Mouse (Mus musculus) retina, embryonic 14.5 days (tissue): ENCODE measurements around the gene Fkbp3.
"Not testable (repeated sequence)": the region's sequence is repeated elsewhere in the genome, so short reads cannot be mapped to it uniquely, and the experiment has no call there.

Experiments
- DNase-seq: peaks from one replicate; pipeline ENCODE4 v3.0.0-alpha.2; 2015; ENCODE audit warnings: low spot score

Gene Fkbp3

DNA sequence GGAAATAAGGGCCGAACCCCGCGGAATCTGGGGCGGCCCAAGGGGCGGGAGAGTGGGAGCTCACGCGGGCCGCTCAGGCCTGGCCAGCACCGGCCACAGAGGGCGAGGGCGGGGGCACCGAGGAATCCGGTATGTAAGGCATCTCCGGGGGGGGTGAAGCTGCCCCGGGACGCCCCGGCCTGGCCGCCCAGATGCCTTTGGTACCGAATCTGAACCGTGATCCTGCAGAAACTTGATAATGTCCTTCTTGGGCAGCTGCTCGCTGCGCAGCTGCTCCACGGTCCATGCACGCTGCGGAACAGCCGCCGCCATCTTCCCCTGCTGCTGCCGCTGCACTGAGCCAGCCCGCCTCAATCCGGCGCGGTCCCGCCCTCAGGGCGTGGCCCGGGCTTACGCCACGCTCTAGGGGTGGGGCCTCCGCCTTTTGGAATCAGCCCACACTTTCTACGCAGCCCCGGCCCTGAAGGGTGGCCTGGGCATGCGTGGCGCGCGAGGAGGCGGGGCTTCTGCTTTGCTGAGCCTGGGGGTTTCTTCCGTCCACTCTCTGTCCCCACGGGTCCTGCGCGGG is at the start of gene Fkbp3:
Gene Fkbp3, minus strand, starts transcription at position 397 of the 568 bp plus-strand sequence.
- peak; percentile 98 for DNase-seq

DNA sequence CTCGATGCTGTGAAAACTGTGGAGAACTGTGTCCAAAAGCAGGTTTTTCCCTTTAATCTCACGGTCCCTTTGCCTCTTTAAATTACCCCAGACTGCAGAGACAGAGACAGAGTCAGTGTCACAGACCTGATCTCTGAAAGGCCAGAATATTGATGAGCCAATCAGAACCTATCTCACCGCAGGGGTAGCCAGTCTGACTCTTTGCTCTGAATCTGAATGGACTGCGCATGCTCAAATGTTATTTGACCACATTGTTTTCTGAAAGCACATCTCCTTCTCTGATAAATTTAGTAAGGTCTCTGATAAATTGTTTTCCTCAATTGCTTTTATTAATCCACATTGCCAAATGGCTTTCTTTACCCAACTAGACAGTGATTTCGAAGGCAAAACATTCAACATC is 45.6 kb upstream of the Fkbp3 start:
- DNase-seq = no peak

DNA sequence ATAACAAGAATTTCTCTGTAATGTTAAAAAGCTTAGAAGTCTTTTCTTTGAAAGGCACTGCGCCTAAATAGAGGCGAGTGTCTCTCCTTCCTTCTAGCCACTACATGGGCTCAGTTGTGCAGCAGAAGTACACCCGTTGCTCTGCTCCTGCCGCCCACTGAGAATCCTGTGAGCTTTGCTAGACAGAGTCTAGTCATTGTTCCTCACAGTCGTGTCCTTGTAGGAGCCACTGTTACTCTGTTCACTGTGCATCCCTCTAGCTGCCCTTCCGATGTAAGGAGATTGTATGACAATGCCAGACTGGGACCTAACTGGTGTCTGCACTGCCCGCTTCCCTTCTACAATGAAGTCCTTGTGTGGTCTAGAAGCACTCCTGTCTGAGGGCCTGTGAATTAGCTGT is 45.2 kb upstream of the Fkbp3 start:
- DNase-seq = no peak

DNA sequence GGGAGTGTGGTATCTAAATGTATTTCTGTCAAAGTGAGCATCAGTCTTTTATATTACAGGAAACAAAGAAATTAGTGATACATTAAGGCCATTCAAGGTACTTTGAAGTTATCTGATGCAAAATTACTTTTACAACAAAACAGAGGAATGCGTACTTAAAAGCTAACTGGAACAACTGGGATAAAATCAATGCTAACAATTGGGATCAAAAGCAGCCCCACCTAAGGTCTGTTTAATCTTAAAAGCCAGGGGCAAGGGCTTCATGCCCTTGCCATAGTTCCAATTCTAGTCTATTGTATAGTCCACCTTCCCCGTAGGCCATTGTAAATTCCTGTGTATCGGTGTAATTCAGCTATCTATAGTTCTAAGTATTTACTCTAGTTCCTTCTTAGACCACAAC is 41.2 kb upstream of the Fkbp3 start:
- not testable (repeated sequence) for DNase-seq

DNA sequence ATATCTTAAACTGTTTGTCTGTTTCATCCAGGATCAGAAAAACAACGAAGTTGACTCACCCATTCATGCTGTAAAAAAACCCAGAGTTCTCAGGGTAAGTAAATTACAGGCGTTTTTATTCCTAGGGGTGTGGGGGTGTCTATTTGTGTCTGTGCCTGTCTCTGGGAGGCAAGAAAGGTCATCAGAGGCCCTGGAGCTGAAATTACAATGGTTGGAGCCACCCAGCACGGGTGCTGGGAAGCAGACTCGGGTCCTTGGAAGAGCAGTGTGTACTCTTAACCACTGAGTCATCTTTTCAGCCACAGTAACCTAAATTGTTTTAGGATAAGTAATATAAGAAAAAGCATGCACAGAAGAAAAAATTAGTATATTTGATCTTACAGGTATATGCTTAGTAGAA is 40.1 kb upstream of the Fkbp3 start:
- no peak for DNase-seq

DNA sequence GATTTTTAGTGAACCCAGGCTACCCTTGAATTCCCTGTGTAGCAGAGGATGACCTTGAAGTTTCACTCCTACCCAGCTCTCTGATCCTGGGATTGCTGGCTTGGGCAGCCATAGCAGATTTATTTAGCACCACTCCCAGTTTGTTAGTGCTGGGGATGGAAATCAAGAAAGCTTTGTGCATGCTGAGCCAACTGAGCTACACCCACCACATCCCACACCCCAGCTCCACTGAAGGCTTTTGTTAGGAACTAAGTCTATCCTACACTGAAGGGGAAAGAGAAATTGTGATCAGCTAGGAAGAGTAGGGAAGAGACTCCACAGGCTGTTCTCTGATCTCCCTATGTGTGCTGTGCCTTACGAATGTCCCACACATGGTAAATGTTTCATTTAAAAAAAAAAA is 39.0 kb upstream of the Fkbp3 start:
- DNase-seq = no peak

DNA sequence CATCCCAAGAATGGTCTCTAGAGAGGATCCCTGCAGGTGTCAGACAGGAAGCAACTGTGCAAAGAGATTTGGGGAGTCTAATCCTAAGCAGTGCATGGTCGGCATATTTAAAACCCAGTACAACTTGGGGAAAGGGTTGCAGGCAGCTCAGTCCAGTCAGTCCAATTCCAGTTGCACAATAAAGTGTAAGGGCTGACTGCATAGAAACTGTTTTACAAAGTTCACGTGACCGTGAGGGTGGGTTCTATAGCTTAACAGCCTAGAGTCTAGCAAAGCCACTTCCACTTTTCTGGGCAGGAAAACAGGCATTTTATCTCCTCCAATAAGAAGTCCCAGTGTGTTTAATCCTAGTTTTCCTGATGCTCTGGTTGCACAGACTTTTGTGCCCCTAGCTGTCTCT is 37.7 kb upstream of the Fkbp3 start:
- no peak for DNase-seq

DNA sequence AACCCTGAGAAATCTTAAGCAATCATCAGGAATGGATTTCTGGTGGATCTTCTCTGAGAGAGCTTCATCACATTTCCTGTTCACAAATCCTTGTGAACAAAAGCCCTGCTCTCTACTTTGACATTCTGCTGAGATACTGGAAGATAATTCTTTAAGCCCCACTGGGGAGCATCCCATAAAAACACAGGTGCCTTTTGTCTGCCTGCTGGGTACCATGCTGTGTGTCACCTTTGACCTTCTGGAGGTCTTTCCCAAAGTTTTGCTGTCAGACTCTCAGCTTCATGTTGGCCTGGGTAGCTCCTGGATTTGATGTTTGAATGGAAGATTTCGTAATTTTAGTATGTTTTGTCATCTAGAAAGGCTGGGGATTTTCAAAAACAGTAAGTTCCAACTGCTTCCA is 34.9 kb upstream of the Fkbp3 start:
- no peak for DNase-seq

DNA sequence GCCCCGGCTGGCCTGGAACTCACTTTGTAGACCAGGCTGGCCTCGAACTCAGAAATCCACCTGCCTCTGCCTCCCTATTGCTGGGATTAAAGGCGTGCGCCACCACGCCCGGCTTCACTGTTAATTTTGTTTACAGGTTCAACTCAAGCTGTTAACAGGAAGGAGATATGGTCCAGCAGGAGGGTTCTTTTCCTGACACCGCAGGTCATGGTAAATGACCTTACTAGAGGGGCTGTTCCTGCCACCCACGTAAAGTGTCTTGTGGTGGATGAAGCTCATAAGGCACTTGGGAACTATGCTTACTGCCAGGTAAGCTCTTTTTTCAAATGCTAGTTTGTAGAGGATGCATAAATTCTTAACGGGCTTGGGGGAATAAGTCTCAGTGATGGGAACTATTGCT is 3.1 kb upstream of the Fkbp3 start:
- no peak for DNase-seq

DNA sequence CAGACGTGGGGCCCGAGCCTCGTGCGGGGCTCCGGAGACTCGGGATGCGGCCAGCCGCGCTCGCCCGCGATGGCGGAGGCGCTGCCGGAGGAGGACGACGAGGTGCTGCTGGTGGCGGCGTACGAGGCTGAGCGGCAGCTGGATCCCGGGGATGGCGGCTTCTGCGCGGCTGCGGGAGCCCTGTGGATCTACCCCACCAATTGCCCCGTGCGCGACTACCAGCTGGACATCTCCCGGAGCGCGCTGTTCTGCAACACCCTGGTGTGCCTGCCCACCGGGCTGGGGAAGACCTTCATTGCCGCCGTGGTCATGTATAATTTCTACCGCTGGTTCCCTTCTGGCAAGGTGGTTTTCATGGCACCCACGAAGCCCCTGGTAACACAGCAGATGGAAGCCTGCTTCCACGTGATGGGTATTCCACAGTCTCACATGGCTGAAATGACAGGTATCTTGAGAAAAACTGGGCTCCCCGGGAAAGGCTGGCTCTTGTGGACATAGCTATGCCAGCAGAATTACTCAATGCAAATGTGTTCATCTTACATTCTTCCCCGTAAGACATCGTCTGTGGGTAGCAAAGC is 2.0 kb upstream of the Fkbp3 start:
- DNase-seq = no peak

DNA sequence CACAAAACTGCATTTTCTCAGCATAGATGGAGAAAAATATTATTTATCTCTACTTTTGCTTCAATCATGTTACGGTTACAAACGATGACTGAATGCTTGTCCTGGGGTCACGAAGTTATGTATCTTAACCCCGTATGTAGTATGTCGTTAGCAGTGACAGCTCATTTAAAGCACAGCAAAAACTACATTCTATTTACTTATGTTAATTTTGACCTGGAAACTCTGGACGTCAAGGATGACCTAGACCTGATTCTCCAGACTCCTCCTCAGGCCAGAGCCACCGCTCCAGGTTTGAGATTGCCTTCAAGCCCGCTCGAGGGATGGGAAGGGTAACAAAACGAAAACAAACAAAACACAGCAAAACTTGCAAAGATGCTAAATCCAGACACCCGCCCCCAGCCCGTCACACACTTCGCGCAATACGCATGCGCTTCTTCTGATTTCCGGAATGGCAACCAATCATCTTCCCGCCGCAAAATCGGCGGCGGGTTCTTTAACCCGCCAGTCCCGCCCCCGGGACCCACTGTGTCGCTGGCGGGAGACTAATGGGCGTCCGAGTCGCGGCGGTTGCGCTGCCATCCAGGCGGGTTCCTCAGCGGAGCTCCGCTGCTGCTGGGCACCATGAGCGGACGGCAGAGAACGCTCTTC is 1.4 kb upstream of the Fkbp3 start, which contains the start of gene Fancm:
Gene Fancm, plus strand, starts transcription at position 519 of the 648 bp plus-strand sequence.
- DNase-seq = peak; percentile 95

DNA sequence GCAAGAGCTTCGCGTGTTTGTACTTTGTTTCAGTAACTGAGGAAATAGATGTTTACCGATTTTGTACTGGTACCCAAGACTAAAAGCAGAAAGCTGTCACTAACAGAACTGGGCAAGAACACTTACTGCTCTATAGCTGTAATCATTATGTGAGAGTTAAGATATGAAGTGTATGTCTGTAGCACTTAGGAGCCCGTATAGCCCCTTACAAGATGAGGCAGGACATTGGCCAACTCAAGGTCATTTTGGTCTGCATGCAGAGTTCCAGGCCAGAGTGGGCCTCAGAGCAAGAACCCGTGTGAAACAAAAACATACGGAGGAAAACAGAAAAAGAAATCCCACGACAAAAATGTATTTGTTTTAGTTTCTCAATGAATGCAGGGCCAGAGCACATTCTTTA is 844 bp upstream of the Fkbp3 start:
- DNase-seq = peak; percentile 12

DNA sequence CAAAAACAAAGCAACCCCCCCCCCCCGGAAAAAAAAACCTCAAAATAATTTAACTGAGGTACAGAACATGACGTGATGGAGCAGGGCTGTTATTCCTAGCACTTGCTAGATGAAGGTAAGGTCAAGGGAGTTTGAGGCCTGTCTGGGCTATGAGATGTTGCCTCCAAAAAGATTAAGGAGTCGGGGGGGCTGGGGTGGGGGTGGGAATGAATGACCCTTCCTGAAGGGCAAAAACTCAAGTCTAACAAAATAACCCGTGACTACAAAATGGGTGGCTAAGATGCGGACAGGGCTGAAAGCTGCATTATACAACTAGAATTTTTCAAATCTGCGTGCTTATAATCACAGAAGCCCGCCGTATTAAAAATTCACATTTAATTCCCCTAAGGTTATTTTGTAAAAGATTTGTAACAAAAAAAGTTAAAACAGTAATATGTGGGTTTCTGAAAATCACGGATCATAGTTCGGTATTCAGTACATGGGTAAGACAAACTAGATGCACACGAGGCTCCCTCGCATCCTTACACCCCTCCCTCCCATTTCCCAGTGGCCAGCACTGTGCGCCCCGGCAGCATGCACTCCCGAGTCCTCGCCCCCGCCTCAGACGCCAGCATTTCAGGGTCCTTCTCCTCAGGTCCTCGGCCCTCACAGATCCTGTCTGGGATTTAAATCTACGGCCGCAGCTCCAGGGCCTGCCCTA is 746 bp downstream of the Fkbp3 start:
- no peak for DNase-seq

DNA sequence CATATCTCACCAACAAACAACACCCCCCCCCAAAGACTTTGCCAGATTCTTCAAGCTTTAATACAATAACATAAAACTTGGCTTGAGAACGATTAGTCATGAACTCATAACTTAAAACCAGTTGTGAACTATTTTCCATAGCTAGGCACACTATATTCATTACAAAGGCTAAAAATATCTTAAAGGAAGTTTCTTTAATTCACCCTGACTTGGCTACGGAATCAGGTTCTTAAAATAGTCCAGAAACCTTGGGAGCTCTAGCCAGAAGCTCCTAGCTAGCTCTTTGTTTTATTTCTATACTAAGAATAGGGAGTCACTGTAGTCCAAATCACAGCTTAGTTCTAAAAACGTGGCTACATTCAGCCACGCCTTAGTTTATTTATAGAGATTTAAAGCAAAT is 5.4 kb downstream of the Fkbp3 start:
- no peak for DNase-seq

DNA sequence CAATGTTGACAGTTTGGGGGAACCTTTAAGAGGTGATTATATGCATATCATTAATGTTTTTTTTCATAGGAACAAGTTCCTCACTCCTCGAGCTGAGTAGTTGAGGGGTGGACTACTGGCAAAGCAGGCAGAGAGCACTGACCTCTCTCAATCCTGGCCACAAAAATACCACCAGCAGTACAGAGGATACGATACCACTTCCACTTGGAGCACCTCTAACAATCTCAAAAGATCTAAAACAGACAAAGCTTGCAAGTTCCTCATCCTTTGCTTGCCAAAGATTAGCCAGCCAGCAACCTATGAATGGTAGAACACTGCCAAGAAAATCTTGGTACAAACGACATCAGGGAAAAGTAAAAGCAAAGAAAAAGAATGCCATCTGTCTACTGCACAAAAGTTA is 7.6 kb downstream of the Fkbp3 start:
- DNase-seq = no peak

DNA sequence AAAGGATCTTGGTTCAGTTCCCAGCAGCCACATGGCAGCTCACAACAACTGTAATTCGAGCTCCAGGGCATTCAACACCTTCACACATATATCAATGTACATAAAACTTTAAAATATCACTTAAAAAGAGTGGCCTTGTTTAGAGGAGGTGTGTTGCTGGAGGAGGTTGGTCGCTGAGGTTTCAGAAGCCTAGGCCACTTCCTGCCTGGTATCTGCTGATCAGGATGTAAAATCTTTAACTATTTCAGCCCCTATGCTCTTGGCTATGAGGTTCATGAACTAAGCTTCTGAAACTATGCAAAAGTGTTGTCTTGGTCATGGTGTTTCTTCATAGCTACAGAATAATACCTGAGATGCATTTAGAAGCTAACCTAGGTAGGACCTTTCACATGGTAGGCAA is 8.6 kb downstream of the Fkbp3 start:
- DNase-seq = no peak

DNA sequence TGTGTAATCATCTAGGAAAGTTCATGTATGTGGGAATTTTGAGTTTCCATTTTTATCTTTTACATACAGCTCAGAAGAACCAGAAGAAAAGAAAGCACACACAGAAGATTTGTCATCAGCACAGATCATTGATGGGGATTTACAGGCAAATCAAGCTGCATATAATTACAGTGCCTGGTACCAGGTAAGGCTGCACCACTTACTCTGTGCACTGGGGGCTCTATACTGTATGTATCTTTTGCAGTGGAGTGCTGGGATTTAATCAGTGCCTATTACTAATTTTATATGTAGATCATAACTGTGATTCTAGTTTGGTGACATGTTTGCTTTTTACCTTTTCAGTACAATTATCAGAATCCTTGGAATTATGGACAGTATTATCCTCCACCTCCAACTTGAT is 12.7 kb downstream of the Fkbp3 start:
- no peak for DNase-seq

DNA sequence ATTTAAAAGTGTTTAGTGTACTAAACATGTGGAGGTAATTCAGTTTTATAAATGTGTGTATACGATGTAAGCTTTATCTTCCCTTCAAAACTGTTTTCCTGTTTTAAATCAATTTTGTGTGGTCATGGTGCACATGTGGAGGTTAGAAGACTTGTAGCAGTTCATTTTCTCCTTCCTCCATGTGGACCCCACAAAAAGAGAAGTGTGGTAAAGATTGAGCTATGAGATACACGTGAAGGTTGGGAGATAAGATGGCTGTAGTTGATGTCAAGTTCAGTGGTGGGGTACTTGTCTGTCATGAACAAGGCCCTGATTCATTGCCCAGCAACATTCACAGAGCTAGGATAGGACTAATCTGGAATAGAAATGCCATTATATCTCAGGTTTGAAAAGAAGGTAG is 15.6 kb downstream of the Fkbp3 start:
- no peak for DNase-seq

DNA sequence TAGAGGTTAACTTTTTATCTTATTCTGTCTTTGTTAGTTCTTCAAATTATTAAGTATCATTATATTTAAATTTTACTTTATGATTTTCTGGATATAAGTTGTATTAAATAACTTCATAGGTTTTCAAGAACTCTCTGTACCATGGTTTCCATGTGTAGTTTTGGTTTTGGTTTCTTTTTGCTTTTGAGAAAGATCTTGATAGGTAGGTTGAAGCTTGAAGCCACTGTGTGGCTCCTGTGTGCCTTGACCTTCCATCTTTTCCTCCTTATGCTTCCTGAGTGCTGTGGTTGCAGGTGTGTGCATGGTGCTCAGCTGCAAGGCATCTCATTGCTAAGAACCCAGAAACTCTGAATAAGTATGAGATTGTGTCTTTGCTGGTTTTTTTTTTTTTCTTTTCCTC is 25.0 kb downstream of the Fkbp3 start:
- no peak for DNase-seq

DNA sequence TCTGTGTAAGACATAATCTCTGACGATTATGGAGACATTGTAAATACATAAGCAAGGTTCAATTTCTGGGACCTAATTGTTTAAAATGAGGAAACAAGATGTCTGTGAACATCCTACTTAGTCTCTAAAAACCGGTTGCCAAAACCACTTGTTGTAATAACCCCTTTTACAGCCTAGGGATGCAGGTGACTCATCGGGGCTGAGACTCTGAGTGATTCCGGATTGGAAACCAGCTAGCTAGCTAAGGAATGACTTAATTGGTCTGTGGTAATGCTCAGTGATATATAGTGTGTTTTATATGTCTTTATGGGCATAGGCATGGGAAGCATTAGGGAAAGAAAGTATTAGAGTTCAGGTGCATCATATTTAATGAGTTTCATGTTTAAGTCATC is 36.3 kb downstream of the Fkbp3 start:
- DNase-seq = no peak

DNA sequence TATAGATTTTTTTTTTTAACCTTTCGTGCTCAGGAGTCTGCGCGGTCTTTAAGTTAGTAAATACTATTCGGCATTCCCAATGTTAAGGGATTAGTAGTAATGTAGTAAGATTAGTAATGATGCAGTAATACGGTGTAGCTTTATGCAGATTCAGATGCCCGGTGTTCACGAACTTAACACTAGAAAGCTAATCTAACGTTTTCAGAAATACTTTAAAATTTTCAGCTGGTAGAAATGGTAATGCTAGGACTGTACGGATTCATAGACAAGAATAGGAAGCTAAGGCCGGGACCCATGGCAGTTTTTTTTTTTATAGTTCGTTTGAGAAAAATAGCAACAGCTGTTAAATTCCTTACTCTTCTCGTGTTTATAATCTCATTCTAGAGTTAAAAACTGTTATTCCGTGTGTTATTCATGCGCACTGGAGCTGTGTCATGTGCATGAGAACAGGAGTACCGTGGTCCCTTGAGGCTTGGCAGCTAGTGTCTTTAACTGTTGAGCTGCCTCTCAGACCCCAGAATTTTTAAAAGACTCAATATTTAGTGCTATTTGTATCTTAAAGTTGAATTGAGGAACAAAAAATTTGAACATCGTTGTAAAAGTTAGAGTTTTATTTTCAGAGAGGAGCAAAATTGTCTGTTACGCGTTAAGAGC is 36.8 kb downstream of the Fkbp3 start:
- DNase-seq = peak; percentile 44

DNA sequence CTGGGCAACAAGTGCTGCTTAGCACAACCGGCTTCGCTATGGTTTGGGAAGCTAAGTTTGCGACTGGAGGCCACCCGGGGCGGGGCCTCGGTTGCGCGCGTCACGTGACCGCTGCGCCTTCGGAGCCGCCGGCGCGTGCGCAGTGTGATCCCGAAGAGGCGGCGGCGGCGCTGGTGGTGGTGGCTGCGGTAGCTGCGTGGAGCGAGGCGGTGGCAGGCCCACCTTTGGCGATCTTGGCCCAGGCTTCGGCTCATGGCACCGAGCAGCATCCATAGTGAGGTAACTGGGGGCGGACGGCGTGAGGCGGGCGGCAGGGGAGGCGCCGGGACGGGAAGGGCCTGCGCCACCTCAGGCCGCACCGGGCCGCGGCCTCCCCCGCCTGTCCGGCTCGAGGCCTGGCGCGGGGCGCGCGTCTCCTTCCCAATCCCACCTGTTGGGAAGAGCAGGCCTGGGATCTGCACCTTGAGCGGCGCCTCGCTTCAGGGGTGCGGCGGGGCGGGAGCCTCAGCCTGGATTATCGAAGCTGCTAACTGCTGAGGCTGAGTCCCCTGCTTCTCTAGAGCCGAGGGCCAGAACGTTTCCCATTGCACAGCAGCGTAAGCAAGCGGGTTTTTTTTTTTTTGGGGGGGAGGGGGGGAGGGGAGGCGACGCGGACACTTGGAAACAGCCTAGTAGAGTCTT is 37.5 kb downstream of the Fkbp3 start, which contains the start of gene Prpf39:
Gene Prpf39, plus strand, starts transcription at position 144 of the 681 bp plus-strand sequence.
- peak; percentile 93 for DNase-seq
